Mouse (Mus musculus) E14TG2a.4 (cell line): ENCODE results near the gene Ngly1.

Source experiments
- CTCF ChIP-seq: conservative IDR thresholded peaks from 2 replicates; pipeline ENCODE4 v1.5.1; 2014; ENCODE audit warnings: low read length
- NANOG ChIP-seq: IDR thresholded peaks from 2 replicates; pipeline ENCODE4 v1.6.1; 2014; ENCODE audit warnings: borderline replicate concordance, low read length, mixed read lengths
- POU5F1 ChIP-seq: IDR thresholded peaks from 2 replicates; pipeline ENCODE4 v1.6.1; 2014; ENCODE audit warnings: low read length, borderline replicate concordance

DNA sequence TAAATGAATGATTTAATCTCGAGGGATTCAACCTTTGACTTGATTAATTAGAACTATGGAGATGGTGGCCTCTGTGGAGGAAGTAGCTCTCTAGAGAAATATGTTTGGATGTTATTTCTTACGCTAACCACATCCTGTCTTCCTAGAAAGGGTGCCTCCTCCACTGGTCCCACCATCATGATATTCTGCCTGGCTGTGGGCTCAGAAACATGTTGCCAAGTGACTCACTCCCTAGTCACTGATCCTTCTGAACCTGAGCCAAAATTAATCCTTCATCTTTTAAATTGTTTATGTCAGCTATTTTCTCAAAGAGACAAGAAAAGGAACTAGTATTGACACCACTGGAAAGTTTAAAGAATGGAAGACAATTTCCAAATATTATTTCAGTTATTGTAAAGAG lies 7.1 kb downstream of the Ngly1 start:
- TF ChIP-seq CTCF (no peak), POU5F1 (no peak), NANOG (no peak)
